Mouse (Mus musculus): ENCODE results near the gene Cog5. TPM values are rescaled to one million over a fixed set of nuclear protein-coding genes. Genes with fewer than 3 reads are reported as not detected.
A peak's percentile ranks its signal among the peaks of the same experiment; 100 is the strongest.
"Not testable (repeated sequence)": the region's sequence is repeated elsewhere in the genome, so short reads cannot be mapped to it uniquely, and the experiment has no call there.

The Cog5 gene
- polyA plus RNA-seq (2015; fragmentation: Nextera tagmentation; extraction: Ambion mirVana): 33.1 and 35.5 TPM in 2 replicates

GRCm38 (mm10) chr12:31654197-31654964 lies at the start of gene Cog5, which contains the start of gene Dus4l:
Cog5 (plus strand) TSS chr12:31654869.
Dus4l (minus strand) TSS chr12:31654826.
- H3K4me2 ChIP-seq: peak within 1 kb of the TSS; percentile 66
- H3K4me3 ChIP-seq: peak within 1 kb of the TSS; percentile 88
- 0 out of 2 replicates have a peak, but pooled peaks cover 7% of the 10 kb centered on the region for H3K36me3 ChIP-seq
- under 1% methylated on average over 47 of the region's 47 CpGs for WGBS
- ATAC-seq (ENCODE audit: low read depth): peak; percentile 97
- peak within 1 kb of the TSS; percentile 82 for H3K27ac ChIP-seq (replicated peaks)
- H3K4me1 ChIP-seq (replicated peaks): peaks cover 11% of the 10 kb centered on the region
- H3K9ac ChIP-seq: peak within 1 kb of the TSS; percentile 84
- H3K27me3 ChIP-seq: no peaks in the 10 kb centered on the region
- no peaks in the 10 kb centered on the region for H3K9me3 ChIP-seq

GRCm38 (mm10) chr12:31604894-31605293 lies 49.8 kb upstream of the Cog5 start:
- Histone ChIP-seq H3K9ac (no peak overlapping the region), H3K27me3 (no peaks in the 10 kb centered on the region), H3K4me1 (replicated peaks) (no peaks in the 10 kb centered on the region), H3K27ac (replicated peaks) (no peak overlapping the region), H3K9me3 (no peaks in the 10 kb centered on the region), H3K4me3 (no peak overlapping the region), H3K4me2 (no peak overlapping the region), H3K36me3 (no peaks in the 10 kb centered on the region)
- ATAC-seq (ENCODE audit: low read depth): no peak
- WGBS: 93% methylated on average over 3 of the region's 3 CpGs

- no peak overlapping the region for H3K27ac ChIP-seq (replicated peaks)
- H3K36me3 ChIP-seq: no peaks in the 10 kb centered on the region
- ATAC-seq (ENCODE audit: low read depth): no peak
- no peak overlapping the region for H3K4me2 ChIP-seq
- no peak overlapping the region for H3K4me3 ChIP-seq
- 7% methylated on average over 3 of the region's 3 CpGs for WGBS
- no peaks in the 10 kb centered on the region for H3K27me3 ChIP-seq
- no peaks in the 10 kb centered on the region for H3K9me3 ChIP-seq
- H3K9ac ChIP-seq: no peak overlapping the region
- H3K4me1 ChIP-seq (replicated peaks): no peaks in the 10 kb centered on the region
Measured at GRCm38 (mm10) chr12:31608138-31608537, 46.5 kb upstream of the Cog5 start.

- no peak overlapping the region for H3K9ac ChIP-seq
- no peaks in the 10 kb centered on the region for H3K4me1 ChIP-seq (replicated peaks)
- ATAC-seq (ENCODE audit: low read depth): no peak
- H3K9me3 ChIP-seq: no peaks in the 10 kb centered on the region
- H3K4me2 ChIP-seq: no peak overlapping the region
- H3K36me3 ChIP-seq: peaks cover 9% of the 10 kb centered on the region; the same call in 1 of the 2 replicates
- no peak overlapping the region for H3K4me3 ChIP-seq
- H3K27me3 ChIP-seq: no peaks in the 10 kb centered on the region
- H3K27ac ChIP-seq (replicated peaks): no peak overlapping the region
- 69% methylated on average over 4 of the region's 4 CpGs for WGBS
Measured at GRCm38 (mm10) chr12:31613353-31613752, 41.3 kb upstream of the Cog5 start.

GRCm38 (mm10) chr12:31620106-31620505 lies 34.6 kb upstream of the Cog5 start:
- Histone ChIP-seq H3K9ac (no peak overlapping the region), H3K27ac (replicated peaks) (no peak overlapping the region), H3K36me3 (peaks cover 17% of the 10 kb centered on the region; the same call in 1 of the 2 replicates), H3K9me3 (no peaks in the 10 kb centered on the region), H3K4me2 (no peak overlapping the region), H3K4me3 (no peak overlapping the region), H3K4me1 (replicated peaks) (no peaks in the 10 kb centered on the region), H3K27me3 (no peaks in the 10 kb centered on the region)
- 88% methylated on average over 8 of the region's 8 CpGs for WGBS
- ATAC-seq (ENCODE audit: low read depth): no peak

GRCm38 (mm10) chr12:31625016-31625415 lies 29.7 kb upstream of the Cog5 start:
- no peak for ATAC-seq (ENCODE audit: low read depth)
- Histone ChIP-seq H3K36me3 (peaks cover 18% of the 10 kb centered on the region), H3K9me3 (no peaks in the 10 kb centered on the region), H3K4me1 (replicated peaks) (no peaks in the 10 kb centered on the region), H3K4me2 (no peak overlapping the region), H3K27me3 (no peaks in the 10 kb centered on the region), H3K4me3 (no peak overlapping the region), H3K27ac (replicated peaks) (no peak overlapping the region), H3K9ac (no peak overlapping the region)
- WGBS: 89% methylated on average over 1 of the region's 1 CpGs

GRCm38 (mm10) chr12:31628396-31628795 lies 26.3 kb upstream of the Cog5 start:
- not testable (repeated sequence) for H3K4me1 ChIP-seq (replicated peaks); H3K9me3 ChIP-seq; ATAC-seq (ENCODE audit: low read depth); H3K4me3 ChIP-seq; H3K4me2 ChIP-seq; H3K9ac ChIP-seq; H3K27ac ChIP-seq (replicated peaks); H3K27me3 ChIP-seq
- WGBS: 91% methylated on average over 9 of the region's 9 CpGs
- peaks cover 18% of the 10 kb centered on the region for H3K36me3 ChIP-seq

- 14% methylated on average over 13 of the region's 13 CpGs for whole genome bisulfite sequencing
- peak overlapping the region; percentile 67 for H3K27ac ChIP-seq (replicated peaks)
- no peaks in the 10 kb centered on the region for H3K27me3 ChIP-seq
- peak overlapping the region; percentile 77 for H3K4me2 ChIP-seq
- peak; percentile 68 for ATAC-seq (ENCODE audit: low read depth)
- peak overlapping the region; percentile 60 for H3K4me3 ChIP-seq
- H3K36me3 ChIP-seq: no peaks in the 10 kb centered on the region
- peak overlapping the region; percentile 82 for H3K9ac ChIP-seq
- H3K9me3 ChIP-seq: no peaks in the 10 kb centered on the region
- H3K4me1 ChIP-seq (replicated peaks): peaks cover 8% of the 10 kb centered on the region; the same call in 1 of the 2 replicates
Measured at GRCm38 (mm10) chr12:31633970-31634342, 20.7 kb upstream of the Cog5 start.

GRCm38 (mm10) chr12:31634343-31635239 lies 20.1 kb upstream of the Cog5 start, which contains the start of gene Bcap29:
Bcap29 (minus strand) TSS chr12:31634658.
- Histone ChIP-seq H3K4me1 (replicated peaks) (peaks cover 8% of the 10 kb centered on the region; the same call in 1 of the 2 replicates), H3K4me2 (peak within 1 kb of the TSS; percentile 77), H3K4me3 (peak within 1 kb of the TSS; percentile 60), H3K9me3 (no peaks in the 10 kb centered on the region), H3K36me3 (no peaks in the 10 kb centered on the region), H3K27ac (replicated peaks) (peak within 1 kb of the TSS; percentile 67), H3K27me3 (no peaks in the 10 kb centered on the region), H3K9ac (peak within 1 kb of the TSS; percentile 82)
- WGBS: 2% methylated on average over 55 of the region's 73 CpGs
- peak; percentile 86 for ATAC-seq (ENCODE audit: low read depth)

GRCm38 (mm10) chr12:31635240-31635607 lies 19.4 kb upstream of the Cog5 start:
- H3K9me3 ChIP-seq: no peaks in the 10 kb centered on the region
- no peaks in the 10 kb centered on the region for H3K36me3 ChIP-seq
- H3K27me3 ChIP-seq: no peaks in the 10 kb centered on the region
- 90% methylated on average over 3 of the region's 3 CpGs for WGBS
- peak overlapping the region; percentile 77 for H3K4me2 ChIP-seq
- no peak overlapping the region for H3K27ac ChIP-seq (replicated peaks)
- peak; percentile 22; the same call in 1 of the 2 replicates for ATAC-seq (ENCODE audit: low read depth)
- H3K4me3 ChIP-seq: no peak overlapping the region
- no peak overlapping the region for H3K9ac ChIP-seq
- H3K4me1 ChIP-seq (replicated peaks): peaks cover 8% of the 10 kb centered on the region; the same call in 1 of the 2 replicates

GRCm38 (mm10) chr12:31653611-31654010 lies 1.1 kb upstream of the Cog5 start:
- peak overlapping the region; percentile 66 for H3K4me2 ChIP-seq
- 79% methylated on average over 5 of the region's 5 CpGs for WGBS

More at GRCm38 (mm10) chr12:31653611-31654010, 1.1 kb upstream of the Cog5 start:
- H3K4me1 ChIP-seq (replicated peaks): peaks cover 11% of the 10 kb centered on the region
- no peak overlapping the region; the same call in 1 of the 2 replicates for H3K9ac ChIP-seq
- H3K27ac ChIP-seq (replicated peaks): no peak overlapping the region
- ATAC-seq (ENCODE audit: low read depth): no peak
- H3K36me3 ChIP-seq: 0 out of 2 replicates have a peak, but pooled peaks cover 8% of the 10 kb centered on the region
- no peaks in the 10 kb centered on the region for H3K9me3 ChIP-seq
- H3K27me3 ChIP-seq: no peaks in the 10 kb centered on the region
- no peak overlapping the region for H3K4me3 ChIP-seq
